Mouse (Mus musculus) limb, embryonic 11.5 days (tissue): ENCODE measurements at regions not wholly inside any gene's neighbourhood (a gene's known extent, or its start where the extent isn't known, plus 50 kb on each side); places are given as distances from the start of the nearest gene placed in this dataset.

ENCODE experiments used
- ATAC-seq: fragments of 200-750 bp; cut with Nextera tagmentation; 2 replicates; pipeline ENCODE4 v1.8.0; 2017; ENCODE audit warnings: low read depth; ENCODE audit not compliant: insufficient number of reproducible peaks, low FRiP score, low TSS enrichment
- DNase-seq: peaks from one replicate; pipeline ENCODE4 v3.0.0-alpha.2; 2015; ENCODE audit warnings: low spot score
- H3K27ac ChIP-seq: fragments of 300-500 bp; sonication (generic); replicated peaks from 2 replicates; pipeline ENCODE4 v1.5.1; 2014; ENCODE audit warnings: low read depth, mild to moderate bottlenecking, low read length
- H3K27me3 ChIP-seq: fragments of 300-500 bp; sonication (generic); 2 replicates; pipeline ENCODE4 v1.6.1; 2014; ENCODE audit warnings: mild to moderate bottlenecking, low read length, mixed read lengths; ENCODE audit not compliant: control insufficient read depth, insufficient read depth
- H3K36me3 ChIP-seq: fragments of 300-500 bp; sonication (generic); 2 replicates; pipeline ENCODE4 v1.6.1; 2014; ENCODE audit warnings: mild to moderate bottlenecking, low read length, moderate library complexity, mixed read lengths; ENCODE audit not compliant: control insufficient read depth, insufficient read depth
- H3K4me1 ChIP-seq: fragments of 300-500 bp; sonication (generic); 2 replicates; pipeline ENCODE4 v1.6.1; 2014; ENCODE audit warnings: low read length, mixed read lengths; ENCODE audit not compliant: control insufficient read depth, insufficient read depth
- H3K4me2 ChIP-seq: fragments of 300-500 bp; sonication (generic); 2 replicates; pipeline ENCODE4 v1.6.1; 2014; ENCODE audit warnings: low read depth, mild to moderate bottlenecking, moderate library complexity; ENCODE audit not compliant: severe bottlenecking
- H3K4me3 ChIP-seq: fragments of 300-500 bp; sonication (generic); 2 replicates; pipeline ENCODE4 v1.5.1; 2014; ENCODE audit warnings: low read depth, low read length
- H3K9ac ChIP-seq: fragments of 300-500 bp; sonication (generic); 2 replicates; pipeline ENCODE4 v1.6.1; 2014; ENCODE audit warnings: mild to moderate bottlenecking, low read length
- H3K9me3 ChIP-seq: fragments of 300-500 bp; sonication (generic); 2 replicates; pipeline ENCODE4 v1.6.1; 2016; ENCODE audit warnings: low read length; ENCODE audit not compliant: control insufficient read depth
- WGBS: fragments of 180-500 bp; shearing (Covaris S2); extraction: QIAGEN DNeasy Blood & Tissue Kit; methylation state at CpG from one replicate; pipeline ENCODE4 v1.1.7; 2014; 5-methylcytosine and 5-hydroxymethylcytosine counted together

GRCm38 (mm10) chr1:38739018-38739417, 74.3 kb upstream of the Aff3 start:
- no peak overlapping the region for H3K4me2 ChIP-seq
- H3K4me3 ChIP-seq = no peak overlapping the region
- no peak overlapping the region for H3K27ac ChIP-seq
- H3K9ac ChIP-seq = no peak overlapping the region
- no peaks in the 10 kb centered on the region for H3K9me3 ChIP-seq
- H3K36me3 ChIP-seq = no peaks in the 10 kb centered on the region
- no peak for ATAC-seq
- no peaks in the 10 kb centered on the region for H3K4me1 ChIP-seq
- no peaks in the 10 kb centered on the region for H3K27me3 ChIP-seq
- no peak for DNase-seq

GRCm38 (mm10) chr1:38735768-38736167, 71.0 kb upstream of the Aff3 start:
- Histone ChIP-seq H3K9me3 (no peaks in the 10 kb centered on the region), H3K9ac (no peak overlapping the region), H3K4me2 (no peak overlapping the region), H3K36me3 (no peaks in the 10 kb centered on the region), H3K4me3 (no peak overlapping the region), H3K27me3 (no peaks in the 10 kb centered on the region), H3K4me1 (no peaks in the 10 kb centered on the region), H3K27ac (no peak overlapping the region)
- DNase-seq (no peak), ATAC-seq (no peak)
- 77% methylated on average over 8 of the region's 8 CpGs for WGBS

DNA sequence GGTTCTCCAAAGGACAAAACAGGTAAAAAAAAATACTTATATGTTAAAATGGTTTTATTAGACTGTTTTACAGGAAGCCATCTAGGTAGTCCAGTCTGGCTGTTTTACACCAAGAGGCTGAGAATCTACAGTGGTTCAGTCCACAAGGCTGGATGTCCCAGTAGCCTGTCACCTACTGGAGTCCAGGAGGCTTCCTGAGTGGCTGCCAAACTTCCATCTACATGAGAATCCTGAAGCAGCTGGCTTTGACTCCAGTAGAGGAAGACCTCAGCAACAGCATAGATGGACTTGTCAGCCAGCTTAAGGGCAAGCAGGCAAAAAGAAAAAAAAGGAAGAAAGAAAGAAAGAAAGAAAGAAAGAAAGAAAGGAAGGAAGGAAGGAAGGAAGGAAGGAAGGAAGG, 68.4 kb upstream of the Aff3 start:
- no peaks in the 10 kb centered on the region for H3K36me3 ChIP-seq
- ATAC-seq = no peak
- H3K4me2 ChIP-seq = no peak overlapping the region
- no peak overlapping the region for H3K27ac ChIP-seq
- H3K9me3 ChIP-seq = no peaks in the 10 kb centered on the region
- H3K4me3 ChIP-seq = no peak overlapping the region
- H3K4me1 ChIP-seq = no peaks in the 10 kb centered on the region
- DNase-seq = no peak
- H3K27me3 ChIP-seq = no peaks in the 10 kb centered on the region
- no peak overlapping the region for H3K9ac ChIP-seq

- no peaks in the 10 kb centered on the region for H3K4me1 ChIP-seq
- no peak overlapping the region for H3K9ac ChIP-seq
- no peaks in the 10 kb centered on the region for H3K36me3 ChIP-seq
- ATAC-seq = no peak
- H3K4me3 ChIP-seq = no peak overlapping the region
- H3K9me3 ChIP-seq = no peaks in the 10 kb centered on the region
- H3K27ac ChIP-seq = no peak overlapping the region
- no peak overlapping the region for H3K4me2 ChIP-seq
- WGBS = 88% methylated on average over 10 of the region's 10 CpGs
- H3K27me3 ChIP-seq = no peaks in the 10 kb centered on the region
- DNase-seq = no peak
Observed at GRCm38 (mm10) chr1:38729977-38730782, 65.4 kb upstream of the Aff3 start.

- no peak overlapping the region for H3K4me2 ChIP-seq
- no peaks in the 10 kb centered on the region for H3K36me3 ChIP-seq
- no peaks in the 10 kb centered on the region for H3K4me1 ChIP-seq
- 94% methylated on average over 9 of the region's 9 CpGs for WGBS
- no peak overlapping the region for H3K4me3 ChIP-seq
- no peaks in the 10 kb centered on the region for H3K27me3 ChIP-seq
- no peak overlapping the region for H3K27ac ChIP-seq
- no peak overlapping the region for H3K9ac ChIP-seq
- no peaks in the 10 kb centered on the region for H3K9me3 ChIP-seq
- ATAC-seq (no peak), DNase-seq (no peak)
Observed at GRCm38 (mm10) chr1:38725805-38726204, 61.0 kb upstream of the Aff3 start.

DNA sequence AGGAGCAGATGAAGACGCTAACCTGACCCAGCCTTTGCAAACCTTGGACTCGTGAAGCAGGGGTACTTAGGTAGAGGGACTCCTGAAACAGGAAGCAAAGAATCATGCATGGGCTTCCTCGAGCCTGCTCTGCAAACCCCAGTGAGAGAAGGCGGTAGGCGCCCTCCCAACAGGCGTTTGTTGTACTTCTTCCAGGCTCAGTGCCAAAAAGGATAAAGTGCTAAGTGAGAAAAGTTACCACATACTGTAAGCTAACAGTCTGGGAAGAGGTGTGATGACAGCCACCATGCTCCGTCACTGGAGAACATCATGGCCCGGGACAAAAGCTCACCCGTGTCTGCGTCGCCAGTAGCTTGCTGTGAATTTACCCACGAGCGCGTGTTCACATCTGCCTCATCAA, 59.9 kb upstream of the Aff3 start:
- Histone ChIP-seq H3K9me3 (no peaks in the 10 kb centered on the region), H3K4me3 (no peak overlapping the region), H3K27ac (no peak overlapping the region), H3K4me1 (no peaks in the 10 kb centered on the region), H3K36me3 (no peaks in the 10 kb centered on the region), H3K4me2 (no peak overlapping the region), H3K9ac (no peak overlapping the region), H3K27me3 (no peaks in the 10 kb centered on the region)
- ATAC-seq = no peak
- 89% methylated on average over 14 of the region's 14 CpGs for WGBS
- DNase-seq = no peak

DNA sequence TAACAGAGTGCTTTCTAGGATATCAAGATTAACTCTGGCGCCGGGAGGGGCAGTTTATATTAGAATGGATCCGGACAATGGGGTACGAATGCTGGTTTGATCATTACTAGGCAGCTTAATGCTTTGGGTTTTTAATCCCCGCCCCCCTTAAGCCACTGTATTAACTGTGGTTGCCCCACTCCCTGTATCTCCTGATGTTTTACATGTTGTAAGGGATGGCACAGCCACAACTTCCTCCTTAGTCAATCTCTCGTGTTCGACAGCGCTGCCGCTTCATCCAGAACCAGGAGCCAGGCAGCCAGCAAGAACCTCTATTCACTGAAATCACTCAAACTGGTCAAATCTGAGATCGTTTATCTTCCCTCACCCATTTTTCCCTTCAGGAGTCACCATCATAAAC, 57.4 kb upstream of the Aff3 start:
- Histone ChIP-seq H3K4me1 (no peaks in the 10 kb centered on the region), H3K36me3 (no peaks in the 10 kb centered on the region), H3K4me2 (no peak overlapping the region), H3K27me3 (no peaks in the 10 kb centered on the region), H3K9me3 (no peaks in the 10 kb centered on the region), H3K4me3 (no peak overlapping the region), H3K9ac (no peak overlapping the region), H3K27ac (no peak overlapping the region)
- ATAC-seq = no peak
- DNase-seq = no peak
- 96% methylated on average over 10 of the region's 10 CpGs for WGBS

- no peak overlapping the region for H3K4me3 ChIP-seq
- no peaks in the 10 kb centered on the region for H3K27me3 ChIP-seq
- H3K9me3 ChIP-seq = no peaks in the 10 kb centered on the region
- WGBS = 58% methylated on average over 9 of the region's 9 CpGs
- H3K36me3 ChIP-seq = no peaks in the 10 kb centered on the region
- H3K4me2 ChIP-seq = no peak overlapping the region
- H3K27ac ChIP-seq = no peak overlapping the region
- DNase-seq = peak; percentile 30
- H3K4me1 ChIP-seq = no peaks in the 10 kb centered on the region
- ATAC-seq = no peak
- H3K9ac ChIP-seq = no peak overlapping the region
Observed at GRCm38 (mm10) chr1:38720287-38720686, 55.5 kb upstream of the Aff3 start.

DNA sequence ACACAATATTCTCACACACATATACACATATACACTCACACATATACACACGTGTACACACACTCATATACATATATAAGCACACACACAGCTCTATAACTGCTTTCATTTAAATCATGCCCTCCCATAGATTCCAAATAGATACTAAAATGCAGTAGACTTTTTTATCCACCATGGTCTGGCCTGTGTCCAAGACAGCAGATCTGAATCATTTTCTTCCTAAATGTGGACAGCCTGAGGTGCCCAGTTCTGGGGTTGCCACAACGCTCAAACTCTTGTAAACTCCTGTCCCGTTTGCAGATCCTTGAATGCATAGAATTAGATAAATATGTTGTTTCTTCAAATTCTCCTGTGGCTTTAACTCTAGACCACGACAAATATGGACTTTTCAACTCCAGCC, 50.9 kb upstream of the Aff3 start:
- no peak overlapping the region for H3K9ac ChIP-seq
- WGBS = 82% methylated on average over 4 of the region's 4 CpGs
- H3K36me3 ChIP-seq = no peaks in the 10 kb centered on the region
- H3K4me2 ChIP-seq = no peak overlapping the region
- H3K27ac ChIP-seq = no peak overlapping the region
- no peaks in the 10 kb centered on the region for H3K27me3 ChIP-seq
- ATAC-seq (no peak), DNase-seq (no peak)
- H3K4me3 ChIP-seq = no peak overlapping the region
- no peaks in the 10 kb centered on the region for H3K9me3 ChIP-seq
- no peaks in the 10 kb centered on the region for H3K4me1 ChIP-seq
